Mouse (Mus musculus): ENCODE measurements at regions not wholly inside any gene's neighbourhood (a gene's known extent, or its start where the extent isn't known, plus 50 kb on each side); places are given as distances from the start of the nearest gene placed in this dataset.

- TF ChIP-seq HCFC1 (IDR thresholded peaks at IDR 0.05; ENCODE audit: borderline replicate concordance, insufficient read depth, low read length) (no peak), ZC3H11A (IDR thresholded peaks at IDR 0.05; ENCODE audit: borderline replicate concordance, low read depth, low read length) (no peak), ZNF384 (IDR thresholded peaks at IDR 0.05; ENCODE audit: low read depth, low read length) (no peak)
These were observed 538.5 kb upstream of the Adam5 start for GRCm38 (mm10) chr8:25362656-25363055.

Data from ES-E14 (cell line).